Mouse (Mus musculus): ENCODE results near the gene Lce1f. TPM values are rescaled to one million over a fixed set of nuclear protein-coding genes. Genes with fewer than 3 reads are reported as not detected.
A peak's percentile ranks its signal among the peaks of the same experiment; 100 is the strongest.

Gene Lce1f
- polyA plus RNA-seq (2014; fragmentation: Nextera tagmentation; extraction: Ambion mirVana): not detected in 2 replicates

DNA sequence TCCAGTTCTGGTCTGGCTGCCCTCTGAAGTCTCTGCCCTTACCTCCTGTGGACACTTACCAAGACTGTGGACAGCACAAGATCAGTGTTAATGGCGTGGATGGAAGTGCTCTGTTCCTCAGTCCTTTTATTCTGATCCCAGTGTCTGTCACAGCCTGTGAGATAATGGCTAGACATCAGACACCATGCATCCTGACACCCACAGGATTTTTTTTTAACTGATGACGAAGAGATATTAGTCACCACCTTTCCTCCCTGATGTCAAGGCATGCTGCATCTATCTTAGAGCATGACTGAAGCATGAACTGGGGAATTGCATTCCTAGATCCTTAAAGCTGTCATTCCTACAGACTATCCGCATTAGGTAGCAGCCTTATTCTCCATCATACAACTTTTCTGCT lies at the start of gene Lce1f:
Gene Lce1f (minus strand): TSS at position 101 of the 400 bp plus-strand sequence.
- no peak for ATAC-seq (ENCODE audit: low FRiP score, low TSS enrichment)
- no peaks in the 10 kb centered on the region for H3K9me3 ChIP-seq (ENCODE audit: control insufficient read depth, low read length)
- H3K27ac ChIP-seq (replicated peaks; ENCODE audit: low read depth, low read length): no peak within 1 kb of the TSS
- H3K36me3 ChIP-seq (ENCODE audit: control insufficient read depth, insufficient read depth, low read length): no peaks in the 10 kb centered on the region
- no peaks in the 10 kb centered on the region for H3K27me3 ChIP-seq (ENCODE audit: control insufficient read depth, insufficient read depth, low read length)
- no peak within 1 kb of the TSS for H3K4me2 ChIP-seq (ENCODE audit: low read length)
- no peak for DNase-seq
- WGBS: 80% methylated on average over 3 of the region's 3 CpGs
- no peaks in the 10 kb centered on the region for H3K4me1 ChIP-seq (ENCODE audit: control insufficient read depth, insufficient read depth, low read length)
- H3K4me3 ChIP-seq (replicated peaks; ENCODE audit: low read depth, low read length): no peak within 1 kb of the TSS
- H3K9ac ChIP-seq (replicated peaks; ENCODE audit: low read length): no peak within 1 kb of the TSS

DNA sequence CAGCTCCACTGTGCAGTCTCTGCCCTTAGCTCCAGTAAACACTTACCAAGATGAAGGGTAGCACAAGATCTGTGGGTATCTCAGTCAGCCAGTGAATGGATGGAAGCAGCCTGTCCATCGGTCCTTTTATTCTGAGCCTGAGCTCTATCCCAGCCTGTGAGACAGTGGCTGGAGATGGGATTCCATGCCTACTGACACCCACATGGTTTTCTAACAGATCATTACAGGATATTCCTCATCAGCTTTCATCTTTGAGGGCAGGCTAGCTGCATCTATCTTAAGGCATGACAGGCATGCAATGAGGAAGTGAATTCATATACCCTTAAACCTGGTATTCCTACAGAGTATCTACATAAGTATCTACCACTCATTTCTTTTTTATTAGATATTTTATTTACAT lies 44.8 kb upstream of the Lce1f start, which contains the start of gene Lce1h:
Gene Lce1h (minus strand): TSS at position 101 of the 400 bp plus-strand sequence.
- no peaks in the 10 kb centered on the region for H3K4me1 ChIP-seq (ENCODE audit: control insufficient read depth, insufficient read depth, low read length)
- no peak within 1 kb of the TSS for H3K9ac ChIP-seq (replicated peaks; ENCODE audit: low read length)
- no peaks in the 10 kb centered on the region for H3K36me3 ChIP-seq (ENCODE audit: control insufficient read depth, insufficient read depth, low read length)
- H3K4me3 ChIP-seq (replicated peaks; ENCODE audit: low read depth, low read length): no peak within 1 kb of the TSS
- ATAC-seq (ENCODE audit: low FRiP score, low TSS enrichment) (no peak), DNase-seq (no peak)
- no peaks in the 10 kb centered on the region for H3K27me3 ChIP-seq (ENCODE audit: control insufficient read depth, insufficient read depth, low read length)
- H3K9me3 ChIP-seq (ENCODE audit: control insufficient read depth, low read length): no peaks in the 10 kb centered on the region
- WGBS: 100% methylated on average over 1 of the region's 1 CpGs
- no peak within 1 kb of the TSS for H3K4me2 ChIP-seq (ENCODE audit: low read length)
- H3K27ac ChIP-seq (replicated peaks; ENCODE audit: low read depth, low read length): no peak within 1 kb of the TSS

DNA sequence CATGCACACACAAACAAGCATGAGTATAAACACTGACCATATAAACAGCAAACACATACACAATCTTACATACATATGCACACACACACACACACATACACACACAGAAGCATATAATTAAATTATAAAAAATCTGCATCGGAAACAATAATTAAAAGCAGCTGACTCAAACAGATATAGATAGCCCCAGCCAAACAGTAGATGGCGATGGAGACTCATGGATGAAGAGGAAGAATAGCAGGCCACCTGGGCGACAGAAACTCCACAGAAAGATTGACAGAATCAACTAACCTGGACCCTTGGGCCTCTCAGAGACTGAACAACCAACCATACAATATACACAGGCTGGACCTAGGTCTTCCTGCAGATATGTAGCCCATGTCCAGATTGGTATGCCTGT lies 33.0 kb upstream of the Lce1f start:
- Histone ChIP-seq H3K4me1 (ENCODE audit: control insufficient read depth, insufficient read depth, low read length) (no peaks in the 10 kb centered on the region), H3K27me3 (ENCODE audit: control insufficient read depth, insufficient read depth, low read length) (no peaks in the 10 kb centered on the region), H3K4me2 (ENCODE audit: low read length) (no peak overlapping the region), H3K9me3 (ENCODE audit: control insufficient read depth, low read length) (no peaks in the 10 kb centered on the region), H3K4me3 (replicated peaks; ENCODE audit: low read depth, low read length) (no peak overlapping the region), H3K27ac (replicated peaks; ENCODE audit: low read depth, low read length) (no peak overlapping the region), H3K9ac (replicated peaks; ENCODE audit: low read length) (no peak overlapping the region), H3K36me3 (ENCODE audit: control insufficient read depth, insufficient read depth, low read length) (no peaks in the 10 kb centered on the region)
- 47% methylated on average over 3 of the region's 3 CpGs for WGBS
- ATAC-seq (ENCODE audit: low FRiP score, low TSS enrichment): no peak
- DNase-seq: peak; percentile 14

DNA sequence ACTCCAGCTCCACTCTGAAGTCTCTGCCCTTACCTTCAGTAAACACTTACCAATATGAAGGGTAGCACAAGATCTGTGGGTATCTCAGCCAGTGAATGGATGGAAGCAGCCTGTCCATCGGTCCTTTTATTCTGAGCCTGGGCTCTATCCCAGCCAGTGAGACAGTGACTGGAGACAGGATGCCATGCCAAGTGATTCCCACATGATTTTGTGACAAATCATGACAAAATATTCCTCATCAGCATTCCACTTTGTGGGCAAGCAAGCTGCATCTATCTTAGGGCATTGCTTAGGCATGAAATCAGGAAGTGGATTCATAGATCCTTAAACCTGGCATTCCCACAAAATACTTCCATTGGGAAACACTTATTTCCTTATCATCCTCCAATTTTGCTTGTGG lies 32.1 kb upstream of the Lce1f start, which contains the start of gene Lce1g:
Gene Lce1g (minus strand): TSS at position 101 of the 400 bp plus-strand sequence.
- WGBS: 94% methylated on average over 1 of the region's 1 CpGs
- Histone ChIP-seq H3K4me3 (replicated peaks; ENCODE audit: low read depth, low read length) (no peak within 1 kb of the TSS), H3K36me3 (ENCODE audit: control insufficient read depth, insufficient read depth, low read length) (no peaks in the 10 kb centered on the region), H3K27ac (replicated peaks; ENCODE audit: low read depth, low read length) (no peak within 1 kb of the TSS), H3K27me3 (ENCODE audit: control insufficient read depth, insufficient read depth, low read length) (no peaks in the 10 kb centered on the region), H3K9ac (replicated peaks; ENCODE audit: low read length) (no peak within 1 kb of the TSS), H3K9me3 (ENCODE audit: control insufficient read depth, low read length) (no peaks in the 10 kb centered on the region), H3K4me2 (ENCODE audit: low read length) (no peak within 1 kb of the TSS), H3K4me1 (ENCODE audit: control insufficient read depth, insufficient read depth, low read length) (no peaks in the 10 kb centered on the region)
- ATAC-seq (ENCODE audit: low FRiP score, low TSS enrichment) (no peak), DNase-seq (no peak)

DNA sequence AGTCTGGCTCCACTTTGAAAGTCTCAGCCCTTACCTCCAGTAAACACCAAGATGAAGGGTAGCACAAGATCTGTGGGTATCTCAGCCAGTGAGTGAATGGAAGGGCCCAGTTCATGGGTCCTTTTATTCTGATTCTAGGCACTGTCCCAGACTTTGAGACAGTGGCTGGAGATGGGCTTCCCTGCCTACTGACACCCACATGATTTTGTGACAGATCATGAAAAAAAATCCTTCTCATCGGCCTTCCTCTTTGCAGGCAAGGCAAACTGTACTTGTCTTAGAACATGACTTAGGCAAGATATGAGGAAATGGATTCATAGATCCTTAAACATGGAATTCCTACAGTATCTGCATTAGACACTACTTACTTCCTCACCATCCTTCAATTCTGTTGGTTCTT lies 18.8 kb upstream of the Lce1f start, which contains the start of gene Gm38119:
Gene Gm38119 (minus strand): TSS at position 101 of the 400 bp plus-strand sequence.
- no peaks in the 10 kb centered on the region for H3K4me1 ChIP-seq (ENCODE audit: control insufficient read depth, insufficient read depth, low read length)
- H3K9me3 ChIP-seq (ENCODE audit: control insufficient read depth, low read length): no peaks in the 10 kb centered on the region
- H3K27ac ChIP-seq (replicated peaks; ENCODE audit: low read depth, low read length): no peak within 1 kb of the TSS
- no peak for ATAC-seq (ENCODE audit: low FRiP score, low TSS enrichment)
- H3K27me3 ChIP-seq (ENCODE audit: control insufficient read depth, insufficient read depth, low read length): no peaks in the 10 kb centered on the region
- no peak within 1 kb of the TSS for H3K9ac ChIP-seq (replicated peaks; ENCODE audit: low read length)
- H3K36me3 ChIP-seq (ENCODE audit: control insufficient read depth, insufficient read depth, low read length): no peaks in the 10 kb centered on the region
- H3K4me3 ChIP-seq (replicated peaks; ENCODE audit: low read depth, low read length): no peak within 1 kb of the TSS
- WGBS: 83% methylated on average over 1 of the region's 1 CpGs
- no peak for DNase-seq
- no peak within 1 kb of the TSS for H3K4me2 ChIP-seq (ENCODE audit: low read length)

DNA sequence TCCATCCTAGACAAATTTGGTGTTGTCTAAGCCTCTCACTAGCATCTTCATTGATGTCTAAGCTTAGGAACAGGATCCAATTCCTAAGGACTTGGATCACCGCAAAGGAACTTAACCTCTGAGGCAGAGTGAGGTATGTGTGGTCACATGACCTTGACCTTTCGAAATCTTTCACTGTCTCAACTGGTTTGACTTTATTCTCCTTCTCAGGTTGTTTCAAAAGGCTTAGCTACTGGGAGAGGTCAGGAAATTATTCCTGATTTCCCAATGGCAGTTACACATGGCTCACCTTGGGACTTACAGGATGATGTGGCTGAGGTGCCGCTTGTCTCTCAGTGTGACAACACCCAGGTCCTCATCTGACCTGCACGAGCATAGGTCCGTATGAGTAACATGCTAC lies 2.5 kb upstream of the Lce1f start:
- Histone ChIP-seq H3K9ac (replicated peaks; ENCODE audit: low read length) (no peak overlapping the region), H3K27ac (replicated peaks; ENCODE audit: low read depth, low read length) (no peak overlapping the region), H3K4me3 (replicated peaks; ENCODE audit: low read depth, low read length) (no peak overlapping the region), H3K9me3 (ENCODE audit: control insufficient read depth, low read length) (no peaks in the 10 kb centered on the region), H3K4me2 (ENCODE audit: low read length) (no peak overlapping the region), H3K4me1 (ENCODE audit: control insufficient read depth, insufficient read depth, low read length) (no peaks in the 10 kb centered on the region), H3K27me3 (ENCODE audit: control insufficient read depth, insufficient read depth, low read length) (no peaks in the 10 kb centered on the region), H3K36me3 (ENCODE audit: control insufficient read depth, insufficient read depth, low read length) (no peaks in the 10 kb centered on the region)
- DNase-seq (no peak), ATAC-seq (ENCODE audit: low FRiP score, low TSS enrichment) (no peak)
- 92% methylated on average over 5 of the region's 5 CpGs for WGBS

DNA sequence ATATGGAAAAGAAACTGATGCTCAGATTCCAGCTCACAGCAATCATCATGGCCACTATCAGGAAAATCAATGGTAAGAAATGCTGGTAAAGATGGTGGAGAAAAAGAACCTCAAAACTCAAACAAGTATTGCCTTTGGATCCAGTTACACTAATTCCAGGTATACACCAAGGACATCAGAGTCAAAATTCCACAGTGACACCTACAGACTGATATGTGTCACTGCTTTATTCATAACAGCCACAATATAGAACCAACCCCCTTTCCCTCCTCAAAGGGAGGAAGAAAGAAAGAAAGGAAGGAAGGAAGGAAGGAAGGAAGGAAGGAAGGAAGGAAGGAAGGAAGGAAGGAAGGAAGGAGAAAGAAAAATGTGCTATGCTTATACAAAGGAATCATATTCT lies 5.0 kb downstream of the Lce1f start:
- H3K27ac ChIP-seq (replicated peaks; ENCODE audit: low read depth, low read length): no peak overlapping the region
- no peak overlapping the region for H3K9ac ChIP-seq (replicated peaks; ENCODE audit: low read length)
- no peak overlapping the region for H3K4me3 ChIP-seq (replicated peaks; ENCODE audit: low read depth, low read length)
- H3K27me3 ChIP-seq (ENCODE audit: control insufficient read depth, insufficient read depth, low read length): no peaks in the 10 kb centered on the region
- DNase-seq: peak; percentile 9
- no peak for ATAC-seq (ENCODE audit: low FRiP score, low TSS enrichment)
- no peaks in the 10 kb centered on the region for H3K4me1 ChIP-seq (ENCODE audit: control insufficient read depth, insufficient read depth, low read length)
- H3K9me3 ChIP-seq (ENCODE audit: control insufficient read depth, low read length): no peaks in the 10 kb centered on the region
- no peak overlapping the region for H3K4me2 ChIP-seq (ENCODE audit: low read length)
- H3K36me3 ChIP-seq (ENCODE audit: control insufficient read depth, insufficient read depth, low read length): no peaks in the 10 kb centered on the region

DNA sequence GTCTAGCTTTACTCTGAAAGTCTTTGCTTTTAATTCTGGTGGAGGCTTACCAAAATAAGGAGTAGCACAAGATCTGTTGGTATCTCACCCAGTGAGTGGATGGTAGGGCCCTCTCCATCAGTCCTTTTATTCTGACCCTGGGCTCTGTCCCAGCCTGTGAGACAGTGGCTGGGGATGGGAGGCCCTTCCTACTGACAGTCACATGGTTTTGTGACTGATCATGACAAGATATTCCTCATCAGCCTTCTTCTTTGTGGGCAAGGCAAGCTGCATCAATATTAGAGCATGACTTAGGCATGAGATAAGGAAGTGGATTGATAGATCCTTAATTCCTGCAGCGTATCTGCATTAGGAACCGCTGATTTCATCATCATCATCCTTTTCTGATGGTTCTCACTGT lies 11.2 kb downstream of the Lce1f start, which contains the start of gene Lce1e:
Gene Lce1e (minus strand): TSS at position 101 of the 400 bp plus-strand sequence.
- ATAC-seq (ENCODE audit: low FRiP score, low TSS enrichment) (no peak), DNase-seq (no peak)
- Histone ChIP-seq H3K4me1 (ENCODE audit: control insufficient read depth, insufficient read depth, low read length) (no peaks in the 10 kb centered on the region), H3K9ac (replicated peaks; ENCODE audit: low read length) (no peak within 1 kb of the TSS), H3K27me3 (ENCODE audit: control insufficient read depth, insufficient read depth, low read length) (no peaks in the 10 kb centered on the region), H3K36me3 (ENCODE audit: control insufficient read depth, insufficient read depth, low read length) (no peaks in the 10 kb centered on the region), H3K4me2 (ENCODE audit: low read length) (no peak within 1 kb of the TSS), H3K4me3 (replicated peaks; ENCODE audit: low read depth, low read length) (no peak within 1 kb of the TSS), H3K27ac (replicated peaks; ENCODE audit: low read depth, low read length) (no peak within 1 kb of the TSS), H3K9me3 (ENCODE audit: control insufficient read depth, low read length) (no peaks in the 10 kb centered on the region)
- 84% methylated on average over 2 of the region's 2 CpGs for WGBS

DNA sequence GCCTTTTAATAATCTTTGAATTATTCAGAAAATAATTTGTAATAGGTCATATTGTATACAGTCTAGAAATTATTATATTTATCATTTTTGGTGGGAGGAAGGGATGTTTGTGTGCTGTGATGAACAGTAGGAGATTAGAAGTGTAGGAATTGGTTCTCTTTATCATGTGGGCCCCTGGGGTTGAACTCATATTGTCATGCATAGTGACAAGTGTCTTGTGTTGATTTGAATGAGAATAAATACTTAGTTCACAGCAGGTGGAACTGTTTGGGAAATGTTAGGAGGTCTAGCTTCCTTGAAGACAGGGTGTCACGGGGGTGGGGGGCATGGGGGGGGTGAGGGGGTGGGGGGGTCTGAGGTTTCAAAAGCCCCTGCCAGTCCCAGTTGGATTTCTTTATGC lies 25.5 kb downstream of the Lce1f start:
- H3K36me3 ChIP-seq (ENCODE audit: control insufficient read depth, insufficient read depth, low read length): no peaks in the 10 kb centered on the region
- H3K9ac ChIP-seq (replicated peaks; ENCODE audit: low read length): no peak overlapping the region
- WGBS: 12% methylated on average over 1 of the region's 1 CpGs
- no peaks in the 10 kb centered on the region for H3K9me3 ChIP-seq (ENCODE audit: control insufficient read depth, low read length)
- no peaks in the 10 kb centered on the region for H3K4me1 ChIP-seq (ENCODE audit: control insufficient read depth, insufficient read depth, low read length)
- H3K4me2 ChIP-seq (ENCODE audit: low read length): no peak overlapping the region
- no peaks in the 10 kb centered on the region for H3K27me3 ChIP-seq (ENCODE audit: control insufficient read depth, insufficient read depth, low read length)
- H3K4me3 ChIP-seq (replicated peaks; ENCODE audit: low read depth, low read length): no peak overlapping the region
- ATAC-seq (ENCODE audit: low FRiP score, low TSS enrichment) (no peak), DNase-seq (no peak)
- H3K27ac ChIP-seq (replicated peaks; ENCODE audit: low read depth, low read length): no peak overlapping the region

Data from midbrain, embryonic 14.5 days (tissue).